Mouse (Mus musculus): ENCODE measurements at regions not wholly inside any gene's neighbourhood (a gene's known extent, or its start where the extent isn't known, plus 50 kb on each side); places are given as distances from the start of the nearest gene placed in this dataset.

DNA sequence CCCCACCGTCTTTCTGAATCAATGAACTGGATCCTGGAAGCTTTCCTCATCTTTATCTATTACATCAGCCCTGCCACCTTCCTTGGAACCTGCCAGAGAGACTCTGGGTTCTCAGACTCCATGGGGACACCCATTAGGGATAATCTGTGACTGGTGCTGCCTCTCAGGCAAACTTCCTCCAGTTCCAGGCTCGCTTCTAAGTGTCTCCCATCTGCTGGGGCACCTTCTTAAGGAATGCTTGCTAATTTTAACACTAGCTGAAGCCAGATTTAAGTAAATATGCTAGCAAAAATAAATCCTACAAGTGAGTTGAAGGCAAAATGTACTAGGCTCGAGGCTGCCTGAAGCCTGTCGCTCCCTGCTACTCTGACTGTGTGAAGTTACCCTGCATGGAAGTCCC, 127.9 kb downstream of the Vegfa start:
- Histone ChIP-seq H3K4me3 (ENCODE audit: control insufficient read depth in 1 of 2, insufficient read depth in 1 of 2, low read depth in 1 of 2, low read length in 2 of 2) (no peak overlapping the region), H3K4me2 (ENCODE audit: low read length) (no peak overlapping the region), H3K9ac (ENCODE audit: low read length) (no peak overlapping the region), H3K36me3 (ENCODE audit: control insufficient read depth, insufficient read depth, low read length) (no peaks in the 10 kb centered on the region), H3K27ac (replicated peaks in 1 of 2; ENCODE audit: control insufficient read depth in 1 of 2, insufficient read depth in 1 of 2, low read depth in 2 of 2, low read length in 2 of 2) (no peak overlapping the region), H3K4me1 (ENCODE audit: control insufficient read depth in 2 of 2, insufficient read depth in 2 of 2, low read length in 2 of 2) (peaks cover 11 to 15% of the 10 kb centered on the region in 2 experiments), H3K27me3 (ENCODE audit: control insufficient read depth, insufficient read depth, low read length) (no peaks in the 10 kb centered on the region), H3K9me3 (ENCODE audit: control insufficient read depth, low read length) (peaks cover 4% of the 10 kb centered on the region)
- no peak for ATAC-seq (ENCODE audit: insufficient number of reproducible peaks, insufficient read depth, low FRiP score, low read depth)
- 79% methylated on average over 4 of the region's 4 CpGs for WGBS

GRCm38 (mm10) chr17:45903294-45903693, 128.9 kb downstream of the Vegfa start:
- Histone ChIP-seq H3K27ac (replicated peaks in 1 of 2; ENCODE audit: control insufficient read depth in 1 of 2, insufficient read depth in 1 of 2, low read depth in 2 of 2, low read length in 2 of 2) (peak overlapping the region; percentile 8 to 39; a peak in 2 of 4 replicates), H3K9ac (ENCODE audit: low read length) (no peak overlapping the region), H3K27me3 (ENCODE audit: control insufficient read depth, insufficient read depth, low read length) (no peaks in the 10 kb centered on the region), H3K4me1 (ENCODE audit: control insufficient read depth in 2 of 2, insufficient read depth in 2 of 2, low read length in 2 of 2) (peaks cover 11 to 15% of the 10 kb centered on the region in 2 experiments), H3K9me3 (ENCODE audit: control insufficient read depth, low read length) (peaks cover 4% of the 10 kb centered on the region), H3K36me3 (ENCODE audit: control insufficient read depth, insufficient read depth, low read length) (no peaks in the 10 kb centered on the region), H3K4me3 (ENCODE audit: control insufficient read depth in 1 of 2, insufficient read depth in 1 of 2, low read depth in 1 of 2, low read length in 2 of 2) (no peak overlapping the region), H3K4me2 (ENCODE audit: low read length) (no peak overlapping the region)
- ATAC-seq (ENCODE audit: insufficient number of reproducible peaks, insufficient read depth, low FRiP score, low read depth) = peak; percentile 54; the same call in 1 of the 2 replicates
- 35% methylated on average over 9 of the region's 9 CpGs for WGBS

DNA sequence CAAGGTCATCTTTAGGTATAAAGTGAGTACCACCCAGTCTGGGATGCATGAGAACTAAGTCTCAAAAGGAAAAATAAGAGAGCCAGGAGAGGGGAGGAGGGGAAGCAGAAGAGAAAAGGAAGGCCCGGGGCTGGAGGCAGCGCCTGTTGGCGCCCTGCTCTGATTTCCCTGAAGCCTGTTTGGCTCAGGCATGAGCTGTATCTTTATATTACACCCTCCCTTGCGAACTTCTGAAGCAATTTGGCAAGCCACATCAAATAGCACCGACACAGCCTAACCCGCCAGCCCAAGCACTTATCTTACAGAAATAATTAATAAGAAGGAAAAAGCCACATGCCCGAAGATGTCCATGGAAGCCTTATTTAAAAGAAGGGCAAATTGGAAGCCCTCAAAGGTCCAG, 129.5 kb downstream of the Vegfa start:
- H3K27me3 ChIP-seq (ENCODE audit: control insufficient read depth, insufficient read depth, low read length) = no peaks in the 10 kb centered on the region
- no peak overlapping the region for H3K9ac ChIP-seq (ENCODE audit: low read length)
- H3K4me2 ChIP-seq (ENCODE audit: low read length) = no peak overlapping the region
- H3K36me3 ChIP-seq (ENCODE audit: control insufficient read depth, insufficient read depth, low read length) = no peaks in the 10 kb centered on the region
- peaks cover 11 to 15% of the 10 kb centered on the region in 2 experiments for H3K4me1 ChIP-seq (ENCODE audit: control insufficient read depth in 2 of 2, insufficient read depth in 2 of 2, low read length in 2 of 2)
- WGBS = 89% methylated on average over 7 of the region's 7 CpGs
- H3K27ac ChIP-seq (replicated peaks in 1 of 2; ENCODE audit: control insufficient read depth in 1 of 2, insufficient read depth in 1 of 2, low read depth in 2 of 2, low read length in 2 of 2) = peak overlapping the region in 1 of 2 experiments; percentile 39; a peak in 1 of 4 replicates
- H3K4me3 ChIP-seq (ENCODE audit: control insufficient read depth in 1 of 2, insufficient read depth in 1 of 2, low read depth in 1 of 2, low read length in 2 of 2) = no peak overlapping the region
- no peak for ATAC-seq (ENCODE audit: insufficient number of reproducible peaks, insufficient read depth, low FRiP score, low read depth)
- peaks cover 4% of the 10 kb centered on the region for H3K9me3 ChIP-seq (ENCODE audit: control insufficient read depth, low read length)

GRCm38 (mm10) chr17:45896922-45897302, 135.3 kb downstream of the Vegfa start:
- H3K4me3 ChIP-seq (ENCODE audit: control insufficient read depth in 1 of 2, insufficient read depth in 1 of 2, low read depth in 1 of 2, low read length in 2 of 2) = no peak overlapping the region
- WGBS = 79% methylated on average over 4 of the region's 4 CpGs
- H3K4me1 ChIP-seq (ENCODE audit: control insufficient read depth in 2 of 2, insufficient read depth in 2 of 2, low read length in 2 of 2) = no peaks in the 10 kb centered on the region
- peaks cover 4% of the 10 kb centered on the region for H3K9me3 ChIP-seq (ENCODE audit: control insufficient read depth, low read length)
- no peaks in the 10 kb centered on the region for H3K27me3 ChIP-seq (ENCODE audit: control insufficient read depth, insufficient read depth, low read length)
- no peak overlapping the region for H3K27ac ChIP-seq (replicated peaks in 1 of 2; ENCODE audit: control insufficient read depth in 1 of 2, insufficient read depth in 1 of 2, low read depth in 2 of 2, low read length in 2 of 2)
- no peaks in the 10 kb centered on the region for H3K36me3 ChIP-seq (ENCODE audit: control insufficient read depth, insufficient read depth, low read length)
- no peak for ATAC-seq (ENCODE audit: insufficient number of reproducible peaks, insufficient read depth, low FRiP score, low read depth)
- H3K9ac ChIP-seq (ENCODE audit: low read length) = no peak overlapping the region
- H3K4me2 ChIP-seq (ENCODE audit: low read length) = no peak overlapping the region

GRCm38 (mm10) chr17:45896142-45896921, 135.8 kb downstream of the Vegfa start:
- no peaks in the 10 kb centered on the region for H3K4me1 ChIP-seq (ENCODE audit: control insufficient read depth in 2 of 2, insufficient read depth in 2 of 2, low read length in 2 of 2)
- no peaks in the 10 kb centered on the region for H3K36me3 ChIP-seq (ENCODE audit: control insufficient read depth, insufficient read depth, low read length)
- 64% methylated on average over 12 of the region's 12 CpGs for WGBS
- H3K27ac ChIP-seq (replicated peaks in 1 of 2; ENCODE audit: control insufficient read depth in 1 of 2, insufficient read depth in 1 of 2, low read depth in 2 of 2, low read length in 2 of 2) = no peak overlapping the region
- no peak overlapping the region for H3K4me3 ChIP-seq (ENCODE audit: control insufficient read depth in 1 of 2, insufficient read depth in 1 of 2, low read depth in 1 of 2, low read length in 2 of 2)
- peaks cover 4% of the 10 kb centered on the region for H3K9me3 ChIP-seq (ENCODE audit: control insufficient read depth, low read length)
- no peak overlapping the region for H3K4me2 ChIP-seq (ENCODE audit: low read length)
- no peak overlapping the region for H3K9ac ChIP-seq (ENCODE audit: low read length)
- H3K27me3 ChIP-seq (ENCODE audit: control insufficient read depth, insufficient read depth, low read length) = no peaks in the 10 kb centered on the region
- ATAC-seq (ENCODE audit: insufficient number of reproducible peaks, insufficient read depth, low FRiP score, low read depth) = no peak

DNA sequence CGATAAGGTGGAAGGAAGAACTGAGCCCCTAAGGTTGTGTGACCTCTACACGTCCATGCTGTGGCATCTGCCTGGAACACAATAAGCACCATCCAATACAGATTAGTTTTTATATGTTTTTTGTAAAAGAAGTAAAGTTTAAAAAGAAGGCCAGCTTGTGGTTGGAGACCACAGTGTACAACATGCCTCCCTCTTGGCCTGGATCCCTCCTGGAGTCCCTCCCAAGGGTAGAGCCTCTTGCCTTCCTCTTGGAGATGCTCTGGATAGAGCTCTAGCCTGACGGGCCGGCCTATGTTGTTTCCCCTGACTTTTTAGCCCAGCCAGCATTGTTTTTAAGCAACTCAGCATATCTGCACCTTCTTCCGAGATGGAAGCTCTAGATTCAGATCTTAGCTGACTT, 138.0 kb downstream of the Vegfa start:
- no peak overlapping the region for H3K4me2 ChIP-seq (ENCODE audit: low read length)
- H3K27ac ChIP-seq (replicated peaks in 1 of 2; ENCODE audit: control insufficient read depth in 1 of 2, insufficient read depth in 1 of 2, low read depth in 2 of 2, low read length in 2 of 2) = no peak overlapping the region
- 0 out of 2 replicates have a peak, but pooled peaks cover 4% of the 10 kb centered on the region for H3K27me3 ChIP-seq (ENCODE audit: control insufficient read depth, insufficient read depth, low read length)
- peaks cover 5 to 6% of the 10 kb centered on the region in 2 experiments; a peak in 3 of 4 replicates for H3K4me1 ChIP-seq (ENCODE audit: control insufficient read depth in 2 of 2, insufficient read depth in 2 of 2, low read length in 2 of 2)
- no peaks in the 10 kb centered on the region for H3K36me3 ChIP-seq (ENCODE audit: control insufficient read depth, insufficient read depth, low read length)
- ATAC-seq (ENCODE audit: insufficient number of reproducible peaks, insufficient read depth, low FRiP score, low read depth) = no peak
- no peak overlapping the region for H3K4me3 ChIP-seq (ENCODE audit: control insufficient read depth in 1 of 2, insufficient read depth in 1 of 2, low read depth in 1 of 2, low read length in 2 of 2)
- H3K9ac ChIP-seq (ENCODE audit: low read length) = no peak overlapping the region
- no peaks in the 10 kb centered on the region; the same call in 1 of the 2 replicates for H3K9me3 ChIP-seq (ENCODE audit: control insufficient read depth, low read length)
- WGBS = 84% methylated on average over 5 of the region's 5 CpGs

DNA sequence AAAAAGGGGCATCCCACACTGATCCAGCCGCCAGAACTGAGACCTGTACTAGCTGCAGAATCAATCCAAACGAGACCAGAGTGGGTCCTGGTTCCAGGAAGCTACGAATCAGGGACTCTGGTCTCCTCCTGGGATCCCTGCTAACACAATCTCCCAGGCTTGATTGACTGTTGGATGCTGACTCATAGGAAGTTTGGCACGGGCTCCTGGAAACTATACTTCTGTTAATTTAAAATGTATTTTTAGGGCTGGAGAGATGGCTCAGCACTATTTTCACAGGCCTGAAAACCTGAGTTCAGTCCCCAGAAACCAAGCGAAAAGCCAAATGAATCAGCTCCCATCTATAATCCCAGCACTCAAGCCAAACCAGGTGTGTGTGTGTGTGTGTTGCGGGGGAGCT, 138.5 kb downstream of the Vegfa start:
- no peak overlapping the region for H3K27ac ChIP-seq (replicated peaks in 1 of 2; ENCODE audit: control insufficient read depth in 1 of 2, insufficient read depth in 1 of 2, low read depth in 2 of 2, low read length in 2 of 2)
- H3K27me3 ChIP-seq (ENCODE audit: control insufficient read depth, insufficient read depth, low read length) = 0 out of 2 replicates have a peak, but pooled peaks cover 4% of the 10 kb centered on the region
- H3K9me3 ChIP-seq (ENCODE audit: control insufficient read depth, low read length) = no peaks in the 10 kb centered on the region
- H3K9ac ChIP-seq (ENCODE audit: low read length) = no peak overlapping the region
- no peaks in the 10 kb centered on the region for H3K36me3 ChIP-seq (ENCODE audit: control insufficient read depth, insufficient read depth, low read length)
- WGBS = 67% methylated on average over 6 of the region's 6 CpGs
- H3K4me1 ChIP-seq (ENCODE audit: control insufficient read depth in 2 of 2, insufficient read depth in 2 of 2, low read length in 2 of 2) = peaks cover 6 to 10% of the 10 kb centered on the region in 2 experiments; a peak in 3 of 4 replicates
- ATAC-seq (ENCODE audit: insufficient number of reproducible peaks, insufficient read depth, low FRiP score, low read depth) = no peak
- no peak overlapping the region for H3K4me2 ChIP-seq (ENCODE audit: low read length)
- no peak overlapping the region for H3K4me3 ChIP-seq (ENCODE audit: control insufficient read depth in 1 of 2, insufficient read depth in 1 of 2, low read depth in 1 of 2, low read length in 2 of 2)

All from heart, embryonic 14.5 days (tissue).